ENCODE assay signal across 8 mouse cellular contexts in genomic region chr10:128803771-128804270, GRCm38 (mm10). TPM values are rescaled to one million over a fixed set of nuclear protein-coding genes. Genes with fewer than 3 reads are reported as not detected.
DNase-seq lines count a peak whose midpoint lies in the region; ATAC-seq and TF ChIP-seq lines count a peak whose summit lies in the region.

TSS of gene Dnajc14 (plus strand) at chr10:128804062.

- peak; percentile 25; the same call in 1 of the 2 replicates for TF ChIP-seq POLR2A in brain, embryonic 14.5 days (IDR thresholded peaks at IDR 0.05; ENCODE audit: borderline replicate concordance, extremely low read depth, insufficient read depth, insufficient read length, poor library complexity, severe bottlenecking)

- no peaks in the 10 kb centered on the region for H3K9me3 ChIP-seq in ES-E14 (ENCODE audit: control insufficient read depth, insufficient read depth, low read depth, low read length)
- no peaks in the 10 kb centered on the region for H3K9me3 ChIP-seq in forebrain, embryonic 13.5 days (replicated peaks)
- H3K9me3 ChIP-seq in heart, embryonic 15.5 days (replicated peaks), result no peaks in the 10 kb centered on the region
- H3K9me3 ChIP-seq in liver, embryonic 11.5 days (ENCODE audit: control insufficient read depth, low read length), result no peaks in the 10 kb centered on the region

- H3K4me2 ChIP-seq in forebrain, embryonic 13.5 days, result peak within 1 kb of the TSS; percentile 78
- H3K4me2 ChIP-seq in heart, embryonic 15.5 days, result peak within 1 kb of the TSS; percentile 93
- peak within 1 kb of the TSS; percentile 65 for H3K4me2 ChIP-seq in liver, embryonic 11.5 days

- H3K9ac ChIP-seq in ES-E14 (ENCODE audit: insufficient read depth, low read depth, low read length, poor library complexity, severe bottlenecking), result peak within 1 kb of the TSS; percentile 94
- peak within 1 kb of the TSS; percentile 88 for H3K9ac ChIP-seq in forebrain, embryonic 13.5 days
- peak within 1 kb of the TSS; percentile 85 for H3K9ac ChIP-seq in heart, embryonic 15.5 days
- peak within 1 kb of the TSS; percentile 76 for H3K9ac ChIP-seq in liver, embryonic 11.5 days (ENCODE audit: low read depth, low read length)

- H3K27ac ChIP-seq in ES-E14 (ENCODE audit: insufficient read depth, low read depth, low read length, poor library complexity, severe bottlenecking), result peak within 1 kb of the TSS; percentile 83
- peak within 1 kb of the TSS; percentile 98 for H3K27ac ChIP-seq in forebrain, embryonic 13.5 days
- peak within 1 kb of the TSS; percentile 99 for H3K27ac ChIP-seq in heart, embryonic 15.5 days
- H3K27ac ChIP-seq in liver, embryonic 11.5 days (ENCODE audit: low read depth, low read length), result peak within 1 kb of the TSS; percentile 87

- in situ Hi-C loops in ES-E14 (cut with MboI; ENCODE audit: low sequenced_read_pairs in 2 of 2, unreplicated experiment in 2 of 2), result no loop called here

- peak within 1 kb of the TSS; percentile 90 to 99 for H3K4me3 ChIP-seq in ES-E14 (ENCODE audit: insufficient read depth in 1 of 2, low read depth in 1 of 2, low read length in 2 of 2, poor library complexity in 1 of 2, severe bottlenecking in 1 of 2)
- peak within 1 kb of the TSS; percentile 78 for H3K4me3 ChIP-seq in forebrain, embryonic 13.5 days
- H3K4me3 ChIP-seq in heart, embryonic 15.5 days, result peak within 1 kb of the TSS; percentile 82
- peak within 1 kb of the TSS; percentile 69 for H3K4me3 ChIP-seq in liver, embryonic 11.5 days (ENCODE audit: low read depth, low read length)

- H3K36me3 ChIP-seq in ES-E14 (ENCODE audit: control insufficient read depth, insufficient read depth, low read length, poor library complexity, severe bottlenecking), result peaks cover 6% of the 10 kb centered on the region
- H3K36me3 ChIP-seq in forebrain, embryonic 13.5 days (ENCODE audit: poor library complexity, severe bottlenecking), result peaks cover 55% of the 10 kb centered on the region
- peaks cover 24% of the 10 kb centered on the region; the same call in 1 of the 2 replicates for H3K36me3 ChIP-seq in heart, embryonic 15.5 days
- H3K36me3 ChIP-seq in liver, embryonic 11.5 days (ENCODE audit: control insufficient read depth, insufficient read depth, low read length), result peaks cover 3% of the 10 kb centered on the region; the same call in 1 of the 2 replicates

- DNase-seq in ES-E14 (ENCODE audit: low read depth, low spot score), result no peak
- DNase-seq in brain, embryonic 14.5 days (ENCODE audit: low read depth), result peak; percentile 87
- peak; percentile 67 for DNase-seq in kidney, postnatal 14 days
- DNase-seq in liver, embryonic 11.5 days (ENCODE audit: low spot score), result no peak
- peak; percentile 26 for DNase-seq in thymus, postnatal 0 days (ENCODE audit: low spot score)

- H3K27me3 ChIP-seq in forebrain, embryonic 13.5 days, result no peaks in the 10 kb centered on the region
- H3K27me3 ChIP-seq in heart, embryonic 15.5 days, result no peaks in the 10 kb centered on the region
- no peaks in the 10 kb centered on the region for H3K27me3 ChIP-seq in liver, embryonic 11.5 days (replicated peaks; ENCODE audit: control insufficient read depth, insufficient read depth, low read length)

- under 1% methylated on average over 14 of the region's 14 CpGs for WGBS in forebrain, embryonic 13.5 days
- 1% methylated on average over 14 of the region's 14 CpGs for WGBS in heart, embryonic 15.5 days
- 4% methylated on average over 14 of the region's 14 CpGs for WGBS in liver, embryonic 11.5 days

- TF ChIP-seq CTCF in brain, embryonic 14.5 days (IDR thresholded peaks at IDR 0.05; ENCODE audit: borderline replicate concordance, extremely low read depth, insufficient read depth, insufficient read length), result no peak

- peak; percentile 27 for ATAC-seq in forebrain, embryonic 13.5 days
- ATAC-seq in heart, embryonic 15.5 days (replicated peaks; ENCODE audit: insufficient number of reproducible peaks, insufficient read depth, low FRiP score, low read depth), result no peak
- ATAC-seq in liver, embryonic 11.5 days (replicated peaks; ENCODE audit: low FRiP score), result no peak; the same call in 1 of the 2 replicates
- no peak for ATAC-seq in monocyte, adult 5-6 weeks (replicated peaks; ENCODE audit: insufficient number of reproducible peaks, low FRiP score, low TSS enrichment, poor library complexity, severe bottlenecking)

- H3K4me1 ChIP-seq in ES-E14 (ENCODE audit: control insufficient read depth in 2 of 2, insufficient read depth in 2 of 2, low read length in 2 of 2, poor library complexity in 1 of 2), result peaks cover 0 to 14% of the 10 kb centered on the region in 2 experiments; a peak in 3 of 4 replicates
- H3K4me1 ChIP-seq in forebrain, embryonic 13.5 days, result peaks cover 48% of the 10 kb centered on the region
- H3K4me1 ChIP-seq in heart, embryonic 15.5 days (replicated peaks), result peaks cover 44% of the 10 kb centered on the region
- peaks cover 31% of the 10 kb centered on the region for H3K4me1 ChIP-seq in liver, embryonic 11.5 days (replicated peaks; ENCODE audit: control insufficient read depth, insufficient read depth, low read length)

TF ChIP-seq in ES-E14, 5 proteins besides CTCF, POLR2A, EP300 and RAD21:
- TF ChIP-seq ZC3H11A (IDR thresholded peaks at IDR 0.05; ENCODE audit: borderline replicate concordance, low read depth, low read length) (0 out of 2 replicates have a peak, but pooled peaks have one; percentile 11), ZNF384 (IDR thresholded peaks at IDR 0.05; ENCODE audit: low read depth, low read length) (no peak)

RNA-seq across cellular contexts. Expression of gene Dnajc14, which starts in this region (rescaled TPM):
- total RNA-seq in ES-E14 (2012; rRNA removed), result 51.9 and 53.0 TPM in 2 replicates
- 18.6 and 30.5 TPM in 2 replicates for polyA plus RNA-seq in brain, embryonic 14.5 days (2012; rRNA removed)
- polyA plus RNA-seq in forebrain, embryonic 13.5 days (2015; fragmentation: Nextera tagmentation; extraction: Ambion mirVana), result 52.2 and 55.9 TPM in 2 replicates
- 35.2 and 42.5 TPM in 2 replicates for polyA plus RNA-seq in heart, embryonic 15.5 days (2015; fragmentation: Nextera tagmentation; extraction: Ambion mirVana)
- 32.5 and 34.1 TPM in 2 replicates for polyA plus RNA-seq in liver, embryonic 11.5 days (2014; fragmentation: Nextera tagmentation; extraction: Ambion mirVana)
- 73.0 to 91.5 TPM (median 73.5 TPM) in 3 replicates for total RNA-seq in monocyte, adult 5-6 weeks (2017)
- polyA plus RNA-seq in thymus, postnatal 0 days (2015; fragmentation: Nextera tagmentation; extraction: Ambion mirVana), result 32.5 and 32.8 TPM in 2 replicates

Comparison
In these comparisons a context has a peak if more than half of its experiments do, and no peak if none do; other contexts are left out.
1. DNase-seq: peak in brain, embryonic 14.5 days (single experiment), kidney, postnatal 14 days (single experiment) and thymus, postnatal 0 days (single experiment); none in ES-E14 (single experiment) and liver, embryonic 11.5 days (single experiment).
2. Peak in every context shown above with its lines, with median percentiles within 50 percentile points of each other: H3K27ac ChIP-seq, H3K4me3 ChIP-seq, H3K9ac ChIP-seq and H3K4me2 ChIP-seq.